In genomic region chr8:84990349-84990748, GRCm38 (mm10) we compare ENCODE assay signal across 8 mouse cellular contexts. TPM values are rescaled to one million over a fixed set of nuclear protein-coding genes. Genes with fewer than 3 reads are reported as not detected.
DNase-seq lines count a peak whose midpoint lies in the region; ATAC-seq lines count a peak whose summit lies in the region.

Gene Hook2, plus strand, starts transcription at chr8:84990603.

- peak within 1 kb of the TSS; percentile 73 for H3K27ac ChIP-seq in hindbrain, embryonic 12.5 days

- peak within 1 kb of the TSS; percentile 60 for H3K4me3 ChIP-seq in hindbrain, embryonic 12.5 days

- peak; percentile 91 for ATAC-seq in hindbrain, embryonic 12.5 days (ENCODE audit: low FRiP score)

- H3K36me3 ChIP-seq in hindbrain, embryonic 12.5 days: 0 out of 2 replicates have a peak, but pooled peaks cover 4% of the 10 kb centered on the region

- peak within 1 kb of the TSS; percentile 91 for H3K4me2 ChIP-seq in hindbrain, embryonic 12.5 days (replicated peaks)

- peaks cover 44% of the 10 kb centered on the region for H3K27me3 ChIP-seq in hindbrain, embryonic 12.5 days

- H3K9me3 ChIP-seq in hindbrain, embryonic 12.5 days (replicated peaks): no peaks in the 10 kb centered on the region

- under 1% methylated on average over 28 of the region's 28 CpGs for WGBS in hindbrain, embryonic 12.5 days

- peak within 1 kb of the TSS; percentile 79 for H3K9ac ChIP-seq in hindbrain, embryonic 12.5 days

- H3K4me1 ChIP-seq in hindbrain, embryonic 12.5 days: peaks cover 22% of the 10 kb centered on the region

- peak; percentile 97 for DNase-seq in Muller cell, postnatal 12 days (ENCODE audit: inconsistent ontology term)
- DNase-seq in cerebellum, adult 9-11 months: peak; percentile 97
- peak; percentile 94 to 96 for DNase-seq in frontal cortex, postnatal 10 days (ENCODE audit: low spot score in 2 of 2)
- DNase-seq in layer of hippocampus, postnatal 14 days (ENCODE audit: low spot score in 2 of 2): peak; percentile 96 to 98
- peak; percentile 99 for DNase-seq in lung, postnatal 14 days
- DNase-seq in retina, adult 2 months (ENCODE audit: low read depth, low spot score): peak; percentile 95
- DNase-seq in thymus, postnatal 36 days: peak; percentile 96

RNA-seq across cellular contexts. Expression of gene Hook2, which starts in this region (rescaled TPM):
- 16.3 and 18.7 TPM in 2 replicates for polyA plus RNA-seq in hindbrain, embryonic 12.5 days (2016; fragmentation: Nextera tagmentation; extraction: Ambion mirVana)
- total RNA-seq in layer of hippocampus, postnatal 14 days (2021): 1 to 10 TPM; 7.6 to 9.0 TPM

Comparison
In these comparisons a context has a peak if more than half of its experiments do, and no peak if none do; other contexts are left out.
1. Peak in every context shown above with its lines: DNase-seq, ATAC-seq, H3K4me3 ChIP-seq and H3K27ac ChIP-seq.